In the genomic region with DNA sequence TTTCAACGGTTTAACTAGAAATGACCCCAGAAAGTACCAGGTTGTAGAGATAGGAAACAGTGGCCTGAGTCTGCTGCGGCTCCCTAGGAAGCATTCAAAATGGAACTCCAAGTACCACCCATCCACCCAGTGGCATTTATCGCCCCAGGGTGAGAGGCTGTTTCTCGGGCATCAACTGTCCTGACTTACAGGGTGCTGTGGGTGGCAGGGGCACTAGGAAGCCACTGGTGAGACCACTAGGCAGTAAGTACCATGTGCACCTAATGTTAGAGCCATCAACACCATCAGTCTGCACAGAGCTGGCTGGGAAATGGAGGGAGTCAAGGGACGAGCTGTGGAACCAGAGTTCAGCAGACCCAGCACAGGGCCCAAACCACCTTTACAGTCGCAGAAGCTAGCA, we compare ENCODE assay signal across 15 mouse cellular contexts.
"Had no signal": no experiment of that assay in that cellular context is flagged by ENCODE, and none has a peak within 500 bp of the region (broad histone marks: within the 10 kb centered on the region; RNA-seq: fewer than 3 reads in every experiment).

No protein-coding gene starts in this region.

- H3K27me3 ChIP-seq: neural tube, embryonic 13.5 days; neural tube, embryonic 15.5 days; stomach, embryonic 15.5 days had no signal

- DNase-seq: retina, postnatal 1 day; right cerebral cortex, adult 18-20 months; right cerebral cortex, postnatal 14 days; right cerebral cortex, postnatal 25 days; right cerebral cortex, postnatal 4 days; spleen, adult 18-20 months; thymus, adult 18-20 months; thymus, adult 2 months; thymus, postnatal 14 days; thymus, postnatal 25 days; thymus, postnatal 36 days; thymus, postnatal 4 days had no signal

- H3K4me1 ChIP-seq: neural tube, embryonic 13.5 days; neural tube, embryonic 15.5 days had no signal

- H3K9me3 ChIP-seq: neural tube, embryonic 13.5 days; neural tube, embryonic 15.5 days; stomach, embryonic 15.5 days had no signal

- H3K4me3 ChIP-seq: neural tube, embryonic 13.5 days; neural tube, embryonic 15.5 days; stomach, embryonic 15.5 days had no signal

- H3K36me3 ChIP-seq: neural tube, embryonic 13.5 days; neural tube, embryonic 15.5 days; stomach, embryonic 15.5 days had no signal
